Mouse (Mus musculus) lung, embryonic 14.5 days (tissue): Measurements from ENCODE around the gene Dlg2. TPM values are rescaled to one million over a fixed set of nuclear protein-coding genes. Genes with fewer than 3 reads are reported as not detected.

Experiments
- ATAC-seq: fragments of 200-750 bp; cut with Nextera tagmentation; 2 replicates; pipeline ENCODE4 v1.8.0; 2017; ENCODE audit warnings: mild to moderate bottlenecking, moderate TSS enrichment, moderate library complexity; ENCODE audit not compliant: insufficient read depth
- DNase-seq: peaks from one replicate; pipeline ENCODE4 v3.0.0-alpha.2; 2015
- H3K27ac ChIP-seq: fragments of 300-500 bp; sonication (generic); 2 replicates; pipeline ENCODE4 v1.5.1; 2014; ENCODE audit warnings: low read depth, mild to moderate bottlenecking, moderate library complexity
- H3K27me3 ChIP-seq: fragments of 300-500 bp; sonication (generic); 2 replicates; pipeline ENCODE4 v1.6.1; 2014; ENCODE audit warnings: low read length, control low read depth; ENCODE audit not compliant: insufficient read depth
- H3K36me3 ChIP-seq: fragments of 300-500 bp; sonication (generic); 2 replicates; pipeline ENCODE4 v1.6.1; 2014; ENCODE audit warnings: control low read depth; ENCODE audit not compliant: insufficient read depth
- H3K4me1 ChIP-seq: fragments of 300-500 bp; sonication (generic); 2 replicates; pipeline ENCODE4 v1.6.1; 2014; ENCODE audit warnings: antibody characterized with exemption, control low read depth; ENCODE audit not compliant: insufficient read depth
- H3K4me2 ChIP-seq: fragments of 300-500 bp; sonication (generic); 2 replicates; pipeline ENCODE4 v1.6.1; 2014; ENCODE audit warnings: mild to moderate bottlenecking
- H3K4me3 ChIP-seq: fragments of 300-500 bp; sonication (generic); 2 replicates; pipeline ENCODE4 v1.5.1; 2014; ENCODE audit warnings: low read depth, low read length
- H3K9ac ChIP-seq: fragments of 300-500 bp; sonication (generic); 2 replicates; pipeline ENCODE4 v1.6.1; 2014
- H3K9me3 ChIP-seq: fragments of 300-500 bp; sonication (generic); 2 replicates; pipeline ENCODE4 v1.6.1; 2016; ENCODE audit warnings: low read depth, low read length, control low read depth
- CTCF ChIP-seq: IDR thresholded peaks from 2 replicates; pipeline ENCODE4 v1.5.1; 2016; ENCODE audit warnings: antibody characterized with exemption, low read depth
- WGBS: fragments of 180-500 bp; shearing (Covaris S2); extraction: QIAGEN DNeasy Blood & Tissue Kit; methylation state at CpG from one replicate; pipeline ENCODE4 v1.1.7; 2014; 5-methylcytosine and 5-hydroxymethylcytosine counted together
- polyA plus RNA-seq: library from polyadenylated mRNA; unstranded; fragments of >200 nt; fragmentation: Nextera tagmentation; extraction: Ambion mirVana; gene quantifications from 2 replicates; pipeline ENCODE4 v1.2.1, GENCODE M21; 2014

The Dlg2 gene
- polyA plus RNA-seq, 1 experiment from 2014 or later: 0.25 TPM

- ATAC-seq (peak; percentile 72), DNase-seq (peak; percentile 75)
- H3K36me3 ChIP-seq: peaks cover 20% of the 10 kb centered on the region
- peak overlapping the region; percentile 98 for H3K9ac ChIP-seq
- TF ChIP-seq CTCF: peak; percentile 40
- peak overlapping the region; percentile 97 for H3K4me3 ChIP-seq
- no peaks in the 10 kb centered on the region for H3K27me3 ChIP-seq
- under 1% methylated on average over 123 of the region's 123 CpGs for WGBS
- H3K4me1 ChIP-seq: no peaks in the 10 kb centered on the region
- no peaks in the 10 kb centered on the region for H3K9me3 ChIP-seq
- peak overlapping the region; percentile 98 for H3K4me2 ChIP-seq
- H3K27ac ChIP-seq: peak overlapping the region; percentile 98
Observed at GRCm38 (mm10) chr7:90443101-90444091, 33.1 kb upstream of the Dlg2 start.

GRCm38 (mm10) chr7:90444206-90444605, 32.3 kb upstream of the Dlg2 start:
- Histone ChIP-seq H3K4me2 (peak overlapping the region; percentile 98), H3K4me3 (peak overlapping the region; percentile 97), H3K36me3 (peaks cover 23% of the 10 kb centered on the region), H3K9me3 (no peaks in the 10 kb centered on the region), H3K27ac (no peak overlapping the region), H3K4me1 (no peaks in the 10 kb centered on the region), H3K27me3 (no peaks in the 10 kb centered on the region), H3K9ac (peak overlapping the region; percentile 98)
- ATAC-seq (no peak), DNase-seq (peak; percentile 39)
- WGBS: 0% methylated on average over 6 of the region's 6 CpGs
- no peak for TF ChIP-seq CTCF

- DNase-seq: no peak
- peak overlapping the region; percentile 83 for H3K27ac ChIP-seq
- H3K27me3 ChIP-seq: no peaks in the 10 kb centered on the region
- H3K4me1 ChIP-seq: no peaks in the 10 kb centered on the region
- TF ChIP-seq CTCF: no peak
- H3K4me2 ChIP-seq: peak overlapping the region; percentile 76
- 22% methylated on average over 7 of the region's 7 CpGs for WGBS
- H3K4me3 ChIP-seq: peak overlapping the region; percentile 65
- no peaks in the 10 kb centered on the region for H3K9me3 ChIP-seq
- no peak for ATAC-seq
- peak overlapping the region; percentile 61 for H3K9ac ChIP-seq
- H3K36me3 ChIP-seq: peaks cover 26% of the 10 kb centered on the region
Observed at GRCm38 (mm10) chr7:90456149-90456844, 20.2 kb upstream of the Dlg2 start.

- H3K4me3 ChIP-seq: peak within 1 kb of the TSS; percentile 65
- H3K27ac ChIP-seq: peak within 1 kb of the TSS; percentile 83
- H3K4me2 ChIP-seq: peak within 1 kb of the TSS; percentile 76
- peak; percentile 93 for DNase-seq
- under 1% methylated on average over 41 of the region's 41 CpGs for WGBS
- TF ChIP-seq CTCF: peak; percentile 60
- peak within 1 kb of the TSS; percentile 61 for H3K9ac ChIP-seq
- peak; percentile 98 for ATAC-seq
- H3K9me3 ChIP-seq: no peaks in the 10 kb centered on the region
- H3K4me1 ChIP-seq: no peaks in the 10 kb centered on the region
- H3K27me3 ChIP-seq: no peaks in the 10 kb centered on the region
- H3K36me3 ChIP-seq: peaks cover 19% of the 10 kb centered on the region
Observed at GRCm38 (mm10) chr7:90456845-90457468, 19.5 kb upstream of the Dlg2 start, which contains the start of gene Tmem126a. Tmem126a (minus strand) TSS chr7:90457229.

GRCm38 (mm10) chr7:90457517-90457916, 19.0 kb upstream of the Dlg2 start:
- TF ChIP-seq CTCF: 0 out of 2 replicates have a peak, but pooled peaks have one; percentile 29
- Histone ChIP-seq H3K27me3 (no peaks in the 10 kb centered on the region), H3K36me3 (peaks cover 16% of the 10 kb centered on the region), H3K27ac (peak overlapping the region; percentile 83), H3K4me1 (no peaks in the 10 kb centered on the region), H3K4me2 (peak overlapping the region; percentile 76), H3K9me3 (no peaks in the 10 kb centered on the region), H3K4me3 (peak overlapping the region; percentile 65), H3K9ac (peak overlapping the region; percentile 61)
- 16% methylated on average over 10 of the region's 10 CpGs for WGBS
- ATAC-seq: peak; percentile 72
- peak; percentile 66 for DNase-seq

- H3K4me3 ChIP-seq: no peak overlapping the region
- H3K4me1 ChIP-seq: no peaks in the 10 kb centered on the region
- DNase-seq (peak; percentile 46), ATAC-seq (no peak)
- TF ChIP-seq CTCF: no peak
- H3K9me3 ChIP-seq: no peaks in the 10 kb centered on the region
- no peak overlapping the region for H3K27ac ChIP-seq
- WGBS: 36% methylated on average over 10 of the region's 10 CpGs
- H3K4me2 ChIP-seq: peak overlapping the region; percentile 7; the same call in 1 of the 2 replicates
- no peaks in the 10 kb centered on the region for H3K36me3 ChIP-seq
- no peak overlapping the region for H3K9ac ChIP-seq
- H3K27me3 ChIP-seq: no peaks in the 10 kb centered on the region
Observed at GRCm38 (mm10) chr7:90460330-90460729, 16.1 kb upstream of the Dlg2 start.
